Mouse (Mus musculus) hindbrain, embryonic 10.5 days (tissue): ENCODE results near the gene Phactr4. TPM values are rescaled to one million over a fixed set of nuclear protein-coding genes. Genes with fewer than 3 reads are reported as not detected.
A peak's percentile ranks its signal among the peaks of the same experiment; 100 is the strongest.

ENCODE experiments used
- DNase-seq: peaks from one replicate; pipeline ENCODE4 v3.0.0-alpha.2; 2017; ENCODE audit warnings: low spot score
- H3K27ac ChIP-seq: fragments of 300-500 bp; sonication (generic); 2 replicates; pipeline ENCODE4 v1.5.1; 2016; ENCODE audit warnings: mild to moderate bottlenecking, moderate library complexity
- H3K27me3 ChIP-seq: fragments of 300-500 bp; sonication (generic); 2 replicates; pipeline ENCODE4 v1.6.1; 2016; ENCODE audit warnings: mild to moderate bottlenecking; ENCODE audit not compliant: poor library complexity, insufficient read depth, severe bottlenecking
- H3K36me3 ChIP-seq: fragments of 300-500 bp; sonication (generic); 2 replicates; pipeline ENCODE4 v1.6.1; 2016; ENCODE audit warnings: mild to moderate bottlenecking, moderate library complexity
- H3K4me1 ChIP-seq: fragments of 300-500 bp; sonication (generic); replicated peaks from 2 replicates; pipeline ENCODE4 v1.6.1; 2016; ENCODE audit warnings: mild to moderate bottlenecking
- H3K4me3 ChIP-seq: fragments of 300-500 bp; sonication (generic); 2 replicates; pipeline ENCODE4 v1.5.1; 2016; ENCODE audit warnings: mild to moderate bottlenecking, moderate library complexity
- H3K9me3 ChIP-seq: fragments of 300-500 bp; sonication (generic); 2 replicates; pipeline ENCODE4 v1.6.1; 2016; ENCODE audit warnings: mild to moderate bottlenecking, moderate library complexity
- WGBS: fragments of 180-500 bp; shearing (Covaris S2); methylation state at CpG from one replicate; pipeline ENCODE4 v1.1.7; 2016; 5-methylcytosine and 5-hydroxymethylcytosine counted together
- polyA plus RNA-seq: library from polyadenylated mRNA; unstranded; fragments of >200 nt; fragmentation: Nextera tagmentation; extraction: Ambion mirVana; gene quantifications from 2 replicates; pipeline ENCODE4 v1.2.1, GENCODE M21; 2016

The Phactr4 gene
- polyA plus RNA-seq, 1 experiment from 2014 or later: 25.5 TPM

GRCm38 (mm10) chr4:132404588-132404987 lies 17.7 kb downstream of the Phactr4 start:
- H3K36me3 ChIP-seq: peaks cover 17% of the 10 kb centered on the region
- 86% methylated on average over 5 of the region's 5 CpGs for WGBS
- H3K27ac ChIP-seq: no peak overlapping the region
- H3K4me3 ChIP-seq: no peak overlapping the region
- H3K9me3 ChIP-seq: no peaks in the 10 kb centered on the region
- H3K4me1 ChIP-seq: peaks cover 8% of the 10 kb centered on the region; the same call in 1 of the 2 replicates
- no peak for DNase-seq
- H3K27me3 ChIP-seq: no peaks in the 10 kb centered on the region

DNA sequence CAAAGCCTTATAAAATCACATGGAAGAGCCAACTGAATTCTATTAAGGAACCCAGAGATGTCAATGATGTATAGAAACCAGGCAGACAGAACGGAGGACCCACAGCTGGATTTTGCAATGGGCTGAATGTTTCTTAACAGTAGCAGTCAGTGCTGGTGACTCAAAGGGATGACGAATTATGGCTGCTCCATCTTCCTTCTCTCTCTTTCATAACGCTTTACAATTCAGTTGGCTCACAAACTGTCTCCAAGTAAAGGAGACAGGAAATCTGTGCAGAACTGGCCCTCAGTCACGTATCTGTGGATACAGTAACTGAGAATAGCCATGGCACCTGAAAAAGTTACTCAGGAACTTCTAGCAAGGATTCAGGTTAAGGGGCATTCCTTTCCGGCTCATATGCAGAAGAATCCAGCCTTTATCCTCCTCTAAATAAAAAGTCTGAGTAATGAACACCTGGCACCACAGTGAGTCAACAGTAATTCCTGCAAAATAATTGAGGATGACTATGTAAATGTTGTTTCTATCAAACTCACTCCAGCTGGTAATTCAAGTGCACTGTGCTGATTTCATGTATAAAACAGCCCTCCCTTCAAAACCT lies 19.1 kb downstream of the Phactr4 start:
- no peak overlapping the region for H3K4me3 ChIP-seq
- no peaks in the 10 kb centered on the region for H3K27me3 ChIP-seq
- H3K4me1 ChIP-seq: peaks cover 12% of the 10 kb centered on the region
- no peak for DNase-seq
- WGBS: 91% methylated on average over 5 of the region's 5 CpGs
- H3K9me3 ChIP-seq: no peaks in the 10 kb centered on the region
- H3K27ac ChIP-seq: no peak overlapping the region
- peaks cover 14% of the 10 kb centered on the region for H3K36me3 ChIP-seq

GRCm38 (mm10) chr4:132401016-132401415 lies 21.3 kb downstream of the Phactr4 start:
- no peaks in the 10 kb centered on the region for H3K9me3 ChIP-seq
- WGBS: 96% methylated on average over 9 of the region's 9 CpGs
- peaks cover 14% of the 10 kb centered on the region for H3K36me3 ChIP-seq
- H3K27ac ChIP-seq: no peak overlapping the region
- DNase-seq: no peak
- peaks cover 9% of the 10 kb centered on the region for H3K4me1 ChIP-seq
- H3K27me3 ChIP-seq: no peaks in the 10 kb centered on the region
- no peak overlapping the region for H3K4me3 ChIP-seq

DNA sequence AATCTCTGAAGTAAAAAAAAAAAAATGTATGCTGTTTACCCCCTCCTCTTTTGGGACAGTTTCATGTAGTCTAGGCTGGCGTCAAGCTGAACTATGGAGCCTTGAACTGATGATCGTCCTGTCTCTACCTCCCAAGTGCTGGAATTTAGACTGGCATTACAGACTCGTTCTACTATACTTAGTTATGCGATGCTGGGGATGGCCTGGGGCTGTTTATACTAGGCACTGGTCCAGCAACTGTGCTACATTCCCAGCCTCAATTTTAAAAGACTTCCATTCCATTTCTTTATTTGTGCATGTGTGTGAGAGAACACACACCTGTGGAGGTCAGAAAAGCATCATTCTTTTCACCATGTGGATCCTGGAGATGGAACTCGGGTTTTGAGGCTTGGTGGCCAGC lies 23.4 kb downstream of the Phactr4 start:
- Histone ChIP-seq H3K27ac (no peak overlapping the region), H3K4me3 (no peak overlapping the region), H3K27me3 (no peaks in the 10 kb centered on the region), H3K4me1 (peaks cover 9% of the 10 kb centered on the region), H3K9me3 (no peaks in the 10 kb centered on the region), H3K36me3 (0 out of 2 replicates have a peak, but pooled peaks cover 3% of the 10 kb centered on the region)
- WGBS: 86% methylated on average over 5 of the region's 5 CpGs
- DNase-seq: no peak

GRCm38 (mm10) chr4:132398045-132398774 lies 24.1 kb downstream of the Phactr4 start:
- 41% methylated on average over 11 of the region's 11 CpGs for WGBS
- H3K36me3 ChIP-seq: 0 out of 2 replicates have a peak, but pooled peaks cover 3% of the 10 kb centered on the region
- H3K4me3 ChIP-seq: no peak overlapping the region
- H3K27ac ChIP-seq: no peak overlapping the region
- peak; percentile 56 for DNase-seq
- H3K4me1 ChIP-seq: peaks cover 9% of the 10 kb centered on the region
- no peaks in the 10 kb centered on the region for H3K27me3 ChIP-seq
- H3K9me3 ChIP-seq: no peaks in the 10 kb centered on the region

- DNase-seq: no peak
- Histone ChIP-seq H3K27me3 (no peaks in the 10 kb centered on the region), H3K4me1 (peaks cover 9% of the 10 kb centered on the region)
Observed at GRCm38 (mm10) chr4:132397120-132397519, 25.2 kb downstream of the Phactr4 start.

DNA sequence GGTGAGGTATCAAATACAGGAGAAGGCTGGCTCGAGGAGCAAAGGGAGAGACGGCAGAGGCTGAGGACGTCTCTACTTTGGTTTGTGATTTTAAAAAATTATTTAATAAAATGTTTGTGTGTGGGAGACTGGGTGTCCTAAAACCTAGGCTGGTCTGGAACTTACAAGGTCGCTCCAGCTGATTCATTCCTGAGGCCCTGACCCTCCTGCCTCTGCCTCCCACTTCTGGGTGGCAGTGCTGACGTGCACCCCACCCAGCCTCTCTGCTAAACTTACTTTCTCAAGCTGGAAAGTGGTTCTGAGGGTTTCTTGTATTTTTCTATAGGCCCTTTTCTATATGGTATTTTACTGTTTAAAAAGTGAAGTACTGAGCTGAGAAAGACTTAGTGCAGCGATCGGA lies 26.0 kb downstream of the Phactr4 start:
- H3K27ac ChIP-seq: no peak overlapping the region
- no peak for DNase-seq
- H3K4me3 ChIP-seq: no peak overlapping the region
- 95% methylated on average over 7 of the region's 7 CpGs for WGBS
- H3K27me3 ChIP-seq: no peaks in the 10 kb centered on the region
- 0 out of 2 replicates have a peak, but pooled peaks cover 3% of the 10 kb centered on the region for H3K36me3 ChIP-seq
- H3K9me3 ChIP-seq: no peaks in the 10 kb centered on the region
- H3K4me1 ChIP-seq: peaks cover 9% of the 10 kb centered on the region

More at GRCm38 (mm10) chr4:132397120-132397519, 25.2 kb downstream of the Phactr4 start:
- Histone ChIP-seq H3K36me3 (0 out of 2 replicates have a peak, but pooled peaks cover 3% of the 10 kb centered on the region), H3K4me3 (no peak overlapping the region), H3K9me3 (no peaks in the 10 kb centered on the region), H3K27ac (no peak overlapping the region)
- 87% methylated on average over 3 of the region's 3 CpGs for WGBS

DNA sequence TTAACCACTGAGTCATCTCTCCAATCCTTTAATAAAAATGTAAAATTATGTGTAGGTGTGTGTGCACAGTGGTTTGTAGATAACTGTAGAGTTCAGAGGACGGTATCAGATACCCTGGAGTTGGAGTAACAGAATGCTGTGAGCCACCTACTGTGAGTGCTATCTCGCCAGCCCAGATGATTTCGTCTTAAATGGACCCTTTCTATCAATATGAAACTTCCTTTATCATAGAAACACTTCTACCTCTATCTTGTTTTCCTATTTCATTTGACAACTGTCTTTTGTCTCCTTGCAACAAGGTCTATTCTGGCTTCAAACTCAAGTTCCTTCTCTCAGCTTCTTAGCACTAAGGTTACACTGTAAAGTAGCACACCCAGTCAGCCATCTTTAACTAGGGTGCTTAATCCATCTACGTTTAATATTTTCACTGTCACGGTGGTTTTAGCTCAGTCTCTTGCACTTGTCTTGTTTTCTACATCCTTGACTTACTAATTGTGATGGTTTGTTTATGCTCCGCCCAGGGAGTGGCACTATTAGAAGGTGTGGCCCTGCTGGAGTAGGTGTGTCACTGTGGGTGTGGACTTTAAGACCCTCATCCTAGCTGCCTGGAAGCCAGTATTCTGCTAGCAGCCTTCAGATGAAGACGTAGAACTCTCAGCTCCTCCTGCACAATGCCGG lies 31.1 kb downstream of the Phactr4 start:
- no peak overlapping the region for H3K27ac ChIP-seq
- no peaks in the 10 kb centered on the region for H3K9me3 ChIP-seq
- no peak for DNase-seq
- H3K4me3 ChIP-seq: no peak overlapping the region
- WGBS: 91% methylated on average over 8 of the region's 8 CpGs
- H3K4me1 ChIP-seq: no peaks in the 10 kb centered on the region; the same call in 1 of the 2 replicates
- H3K36me3 ChIP-seq: peaks cover 9% of the 10 kb centered on the region
- H3K27me3 ChIP-seq: no peaks in the 10 kb centered on the region

DNA sequence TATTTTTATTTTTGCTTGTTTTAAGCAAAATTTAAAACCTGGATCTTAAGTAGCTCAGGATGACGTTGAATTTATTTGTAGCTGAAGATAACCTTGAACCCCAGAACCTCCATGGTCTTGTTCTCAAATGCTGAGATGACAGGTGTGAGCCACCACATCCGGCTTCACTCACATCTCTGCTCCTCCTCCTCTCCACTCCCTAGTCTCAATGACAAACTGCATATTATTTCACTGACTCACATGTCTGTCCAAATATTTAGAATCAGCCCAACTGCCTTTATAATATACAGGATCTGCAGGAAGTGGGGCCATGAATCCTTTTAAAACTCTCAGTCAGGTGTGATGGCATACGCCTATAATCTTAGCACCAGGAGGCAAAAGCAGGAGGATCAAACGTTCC lies 33.0 kb downstream of the Phactr4 start:
- H3K9me3 ChIP-seq: no peaks in the 10 kb centered on the region
- H3K27ac ChIP-seq: no peak overlapping the region
- H3K4me3 ChIP-seq: no peak overlapping the region
- no peaks in the 10 kb centered on the region for H3K27me3 ChIP-seq
- WGBS: 90% methylated on average over 4 of the region's 4 CpGs
- H3K36me3 ChIP-seq: peaks cover 25% of the 10 kb centered on the region
- no peaks in the 10 kb centered on the region; the same call in 1 of the 2 replicates for H3K4me1 ChIP-seq
- no peak for DNase-seq

- DNase-seq: no peak
- no peaks in the 10 kb centered on the region; the same call in 1 of the 2 replicates for H3K4me1 ChIP-seq
- no peaks in the 10 kb centered on the region for H3K27me3 ChIP-seq
- H3K4me3 ChIP-seq: no peak overlapping the region
- no peak overlapping the region for H3K27ac ChIP-seq
- H3K9me3 ChIP-seq: no peaks in the 10 kb centered on the region
- H3K36me3 ChIP-seq: peaks cover 39% of the 10 kb centered on the region
- 85% methylated on average over 5 of the region's 5 CpGs for WGBS
Observed at GRCm38 (mm10) chr4:132387617-132388016, 34.7 kb downstream of the Phactr4 start.

DNA sequence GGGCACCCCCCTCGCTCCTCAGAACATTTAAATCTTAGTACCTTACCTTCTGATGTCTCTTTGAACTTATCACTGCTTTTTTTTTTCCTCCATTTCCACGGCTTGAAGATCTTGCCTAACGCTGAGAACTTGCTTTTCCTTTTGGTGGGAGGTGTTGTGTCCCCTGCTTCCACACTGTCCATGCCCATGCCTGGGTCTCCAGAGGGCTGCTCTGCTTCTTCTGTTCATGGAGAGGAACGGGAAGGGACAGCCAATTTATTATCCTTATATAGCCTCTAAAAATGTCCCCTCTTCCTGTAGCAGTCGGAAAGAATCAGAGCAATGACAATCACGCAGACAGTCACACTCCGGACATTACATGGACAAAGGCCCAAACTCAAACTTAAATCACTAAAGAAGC lies 35.4 kb downstream of the Phactr4 start:
- H3K27me3 ChIP-seq: no peaks in the 10 kb centered on the region
- no peak overlapping the region for H3K4me3 ChIP-seq
- H3K4me1 ChIP-seq: no peaks in the 10 kb centered on the region; the same call in 1 of the 2 replicates
- no peaks in the 10 kb centered on the region for H3K9me3 ChIP-seq
- no peak for DNase-seq
- peaks cover 46% of the 10 kb centered on the region for H3K36me3 ChIP-seq
- H3K27ac ChIP-seq: no peak overlapping the region
- 96% methylated on average over 7 of the region's 7 CpGs for WGBS

GRCm38 (mm10) chr4:132385771-132386410 lies 36.4 kb downstream of the Phactr4 start:
- DNase-seq: no peak
- no peaks in the 10 kb centered on the region for H3K9me3 ChIP-seq
- H3K27me3 ChIP-seq: no peaks in the 10 kb centered on the region
- WGBS: 87% methylated on average over 8 of the region's 8 CpGs
- H3K4me3 ChIP-seq: no peak overlapping the region
- H3K4me1 ChIP-seq: no peaks in the 10 kb centered on the region; the same call in 1 of the 2 replicates
- H3K27ac ChIP-seq: no peak overlapping the region
- peaks cover 54% of the 10 kb centered on the region for H3K36me3 ChIP-seq
